Mouse (Mus musculus): ENCODE results near the gene Phlda2. TPM values are rescaled to one million over a fixed set of nuclear protein-coding genes. Genes with fewer than 3 reads are reported as not detected.

Phlda2 gene
- polyA plus RNA-seq, 1 experiment from 2014 or later, result 1.5 TPM

- 59% methylated on average over 4 of the region's 4 CpGs for WGBS
These were observed 29.4 kb downstream of the Phlda2 start, which contains the start of gene Slc22a18 for GRCm38 (mm10) chr7:143473347-143474101. Gene Slc22a18, plus strand, starts transcription at chr7:143473736.

GRCm38 (mm10) chr7:143469946-143470345 is 33.0 kb downstream of the Phlda2 start:
- Histone ChIP-seq H3K27ac (replicated peaks) (no peak overlapping the region), H3K9ac (replicated peaks) (no peak overlapping the region), H3K9me3 (no peaks in the 10 kb centered on the region), H3K4me2 (replicated peaks) (no peak overlapping the region), H3K4me1 (peaks cover 29% of the 10 kb centered on the region), H3K36me3 (no peaks in the 10 kb centered on the region), H3K4me3 (no peak overlapping the region), H3K27me3 (peaks cover 33% of the 10 kb centered on the region)
- ATAC-seq (ENCODE audit: low FRiP score, low read depth), result no peak
- 21% methylated on average over 8 of the region's 8 CpGs for WGBS

More at GRCm38 (mm10) chr7:143473347-143474101, 29.4 kb downstream of the Phlda2 start, which contains the start of gene Slc22a18:
- Histone ChIP-seq H3K36me3 (no peaks in the 10 kb centered on the region), H3K9ac (replicated peaks) (no peak within 1 kb of the TSS), H3K9me3 (no peaks in the 10 kb centered on the region), H3K4me3 (no peak within 1 kb of the TSS), H3K27me3 (peaks cover 20% of the 10 kb centered on the region), H3K4me1 (peaks cover 4% of the 10 kb centered on the region; the same call in 1 of the 2 replicates), H3K27ac (replicated peaks) (no peak within 1 kb of the TSS), H3K4me2 (replicated peaks) (no peak within 1 kb of the TSS)
- no peak for ATAC-seq (ENCODE audit: low FRiP score, low read depth)

- Histone ChIP-seq H3K36me3 (no peaks in the 10 kb centered on the region), H3K27me3 (peaks cover 45% of the 10 kb centered on the region), H3K4me3 (no peak overlapping the region), H3K4me1 (peaks cover 35% of the 10 kb centered on the region), H3K9me3 (no peaks in the 10 kb centered on the region), H3K27ac (replicated peaks) (peak overlapping the region; percentile 31; the same call in 1 of the 2 replicates), H3K4me2 (replicated peaks) (peak overlapping the region; percentile 22; the same call in 1 of the 2 replicates), H3K9ac (replicated peaks) (no peak overlapping the region)
- ATAC-seq (ENCODE audit: low FRiP score, low read depth), result peak; percentile 54
- 2% methylated on average over 6 of the region's 6 CpGs for WGBS
These were observed 35.2 kb downstream of the Phlda2 start for GRCm38 (mm10) chr7:143467714-143468113.

- no peak overlapping the region for H3K27ac ChIP-seq (replicated peaks)
- 0 out of 2 replicates have a peak, but pooled peaks have one; percentile 8 for ATAC-seq (ENCODE audit: low FRiP score, low read depth)
These were observed 36.8 kb downstream of the Phlda2 start for GRCm38 (mm10) chr7:143466099-143466677.

GRCm38 (mm10) chr7:143464811-143465560 is 38.0 kb downstream of the Phlda2 start:
- no peak overlapping the region for H3K27ac ChIP-seq (replicated peaks)
- H3K9me3 ChIP-seq, result peaks cover 14% of the 10 kb centered on the region
- H3K9ac ChIP-seq (replicated peaks), result peak overlapping the region; percentile 31; the same call in 1 of the 2 replicates

More at GRCm38 (mm10) chr7:143466099-143466677, 36.8 kb downstream of the Phlda2 start:
- Histone ChIP-seq H3K9ac (replicated peaks) (no peak overlapping the region), H3K27me3 (peaks cover 55% of the 10 kb centered on the region), H3K4me2 (replicated peaks) (no peak overlapping the region), H3K36me3 (no peaks in the 10 kb centered on the region), H3K4me3 (no peak overlapping the region), H3K9me3 (peaks cover 2% of the 10 kb centered on the region; the same call in 1 of the 2 replicates), H3K4me1 (peaks cover 38% of the 10 kb centered on the region)
- 37% methylated on average over 14 of the region's 14 CpGs for WGBS

GRCm38 (mm10) chr7:143463865-143464415 is 39.0 kb downstream of the Phlda2 start:
- Histone ChIP-seq H3K27ac (replicated peaks) (no peak overlapping the region), H3K9ac (replicated peaks) (no peak overlapping the region), H3K4me2 (replicated peaks) (no peak overlapping the region), H3K27me3 (peaks cover 53% of the 10 kb centered on the region), H3K4me1 (peaks cover 35% of the 10 kb centered on the region), H3K4me3 (no peak overlapping the region), H3K36me3 (no peaks in the 10 kb centered on the region), H3K9me3 (peaks cover 22% of the 10 kb centered on the region)
- WGBS, result 40% methylated on average over 11 of the region's 11 CpGs
- ATAC-seq (ENCODE audit: low FRiP score, low read depth), result no peak

More at GRCm38 (mm10) chr7:143464811-143465560, 38.0 kb downstream of the Phlda2 start:
- Histone ChIP-seq H3K27me3 (peaks cover 55% of the 10 kb centered on the region), H3K4me2 (replicated peaks) (peak overlapping the region; percentile 62), H3K36me3 (no peaks in the 10 kb centered on the region), H3K4me1 (peaks cover 38% of the 10 kb centered on the region), H3K4me3 (peak overlapping the region; percentile 32)
- ATAC-seq (ENCODE audit: low FRiP score, low read depth), result no peak; the same call in 1 of the 2 replicates
- 21% methylated on average over 55 of the region's 56 CpGs for WGBS

- H3K9me3 ChIP-seq, result peaks cover 22% of the 10 kb centered on the region
- no peak for ATAC-seq (ENCODE audit: low FRiP score, low read depth)
- no peak overlapping the region for H3K4me3 ChIP-seq
- H3K27me3 ChIP-seq, result peaks cover 48% of the 10 kb centered on the region
- peaks cover 26% of the 10 kb centered on the region for H3K4me1 ChIP-seq
- no peak overlapping the region for H3K9ac ChIP-seq (replicated peaks)
- peak overlapping the region; percentile 49; the same call in 1 of the 2 replicates for H3K27ac ChIP-seq (replicated peaks)
- H3K36me3 ChIP-seq, result no peaks in the 10 kb centered on the region
- no peak overlapping the region for H3K4me2 ChIP-seq (replicated peaks)
- 74% methylated on average over 5 of the region's 5 CpGs for WGBS
These were observed 40.4 kb downstream of the Phlda2 start for GRCm38 (mm10) chr7:143462516-143462915.

- H3K9ac ChIP-seq (replicated peaks), result no peak overlapping the region
- peak overlapping the region; percentile 43; the same call in 1 of the 2 replicates for H3K4me2 ChIP-seq (replicated peaks)
- H3K4me3 ChIP-seq, result 0 out of 2 replicates have a peak overlapping the region, but pooled peaks have one; percentile 23
- no peaks in the 10 kb centered on the region for H3K36me3 ChIP-seq
- H3K9me3 ChIP-seq, result peaks cover 22% of the 10 kb centered on the region
- WGBS, result 46% methylated on average over 11 of the region's 11 CpGs
- peaks cover 20% of the 10 kb centered on the region for H3K4me1 ChIP-seq
- peaks cover 48% of the 10 kb centered on the region for H3K27me3 ChIP-seq
- no peak for ATAC-seq (ENCODE audit: low FRiP score, low read depth)
- peak overlapping the region; percentile 72 for H3K27ac ChIP-seq (replicated peaks)
These were observed 41.0 kb downstream of the Phlda2 start for GRCm38 (mm10) chr7:143461920-143462319.

- peak overlapping the region; percentile 23 for H3K4me3 ChIP-seq
- H3K9ac ChIP-seq (replicated peaks), result no peak overlapping the region
- H3K27me3 ChIP-seq, result peaks cover 46% of the 10 kb centered on the region
- H3K4me1 ChIP-seq, result peaks cover 15% of the 10 kb centered on the region; the same call in 1 of the 2 replicates
- H3K36me3 ChIP-seq, result no peaks in the 10 kb centered on the region
- peak overlapping the region; percentile 72 for H3K27ac ChIP-seq (replicated peaks)
- peak; percentile 52 for ATAC-seq (ENCODE audit: low FRiP score, low read depth)
- WGBS, result 38% methylated on average over 19 of the region's 32 CpGs
- peaks cover 22% of the 10 kb centered on the region for H3K9me3 ChIP-seq
- H3K4me2 ChIP-seq (replicated peaks), result peak overlapping the region; percentile 43
These were observed 41.6 kb downstream of the Phlda2 start for GRCm38 (mm10) chr7:143461294-143461870.

GRCm38 (mm10) chr7:143460874-143461273 is 42.1 kb downstream of the Phlda2 start, which contains the start of gene Cdkn1c:
Gene Cdkn1c, minus strand, starts transcription at chr7:143461050.
- Histone ChIP-seq H3K4me1 (peaks cover 14% of the 10 kb centered on the region; the same call in 1 of the 2 replicates), H3K4me3 (peak within 1 kb of the TSS; percentile 67), H3K4me2 (replicated peaks) (peak within 1 kb of the TSS; percentile 51), H3K27ac (replicated peaks) (peak within 1 kb of the TSS; percentile 83), H3K9me3 (peaks cover 22% of the 10 kb centered on the region), H3K27me3 (peaks cover 41% of the 10 kb centered on the region), H3K9ac (replicated peaks) (peak within 1 kb of the TSS; percentile 73), H3K36me3 (no peaks in the 10 kb centered on the region)
- 29% methylated on average over 48 of the region's 48 CpGs for WGBS
- ATAC-seq (ENCODE audit: low FRiP score, low read depth), result peak; percentile 86

Measured in midbrain, embryonic 12.5 days (tissue).